Mouse (Mus musculus) hindbrain, embryonic 16.5 days (tissue): ENCODE measurements around the gene Camk2g. TPM values are rescaled to one million over a fixed set of nuclear protein-coding genes. Genes with fewer than 3 reads are reported as not detected.

ENCODE experiments used
- ATAC-seq: fragments of 200-750 bp; cut with Nextera tagmentation; 2 replicates; pipeline ENCODE4 v1.8.0; 2017; ENCODE audit warnings: moderate TSS enrichment, moderate library complexity
- H3K27ac ChIP-seq: fragments of 300-500 bp; sonication (generic); 2 replicates; pipeline ENCODE4 v1.5.1; 2014; ENCODE audit warnings: low read depth, mild to moderate bottlenecking, control low read depth, low read length, moderate library complexity
- H3K27me3 ChIP-seq: fragments of 300-500 bp; sonication (generic); replicated peaks from 2 replicates; pipeline ENCODE4 v1.6.1; 2014; ENCODE audit warnings: low read length; ENCODE audit not compliant: control insufficient read depth, insufficient read depth
- H3K36me3 ChIP-seq: fragments of 300-500 bp; sonication (generic); 2 replicates; pipeline ENCODE4 v1.6.1; 2014; ENCODE audit warnings: mild to moderate bottlenecking, low read length, moderate library complexity, mixed read lengths; ENCODE audit not compliant: control insufficient read depth, insufficient read depth
- H3K4me1 ChIP-seq: fragments of 300-500 bp; sonication (generic); 2 replicates; pipeline ENCODE4 v1.6.1; 2014; ENCODE audit warnings: low read depth, low read length; ENCODE audit not compliant: control insufficient read depth, insufficient read depth
- H3K4me2 ChIP-seq: fragments of 300-500 bp; sonication (generic); 2 replicates; pipeline ENCODE4 v1.6.1; 2014; ENCODE audit warnings: mild to moderate bottlenecking, low read length, control low read depth, moderate library complexity
- H3K4me3 ChIP-seq: fragments of 300-500 bp; sonication (generic); 2 replicates; pipeline ENCODE4 v1.5.1; 2014; ENCODE audit warnings: mild to moderate bottlenecking, low read length, control low read depth, moderate library complexity
- H3K9ac ChIP-seq: fragments of 300-500 bp; sonication (generic); 2 replicates; pipeline ENCODE4 v1.6.1; 2014; ENCODE audit warnings: low read depth, mild to moderate bottlenecking, control low read depth, low read length, moderate library complexity
- H3K9me3 ChIP-seq: fragments of 300-500 bp; sonication (generic); 2 replicates; pipeline ENCODE4 v1.6.1; 2014; ENCODE audit warnings: mild to moderate bottlenecking, low read length, moderate library complexity; ENCODE audit not compliant: control insufficient read depth
- WGBS: fragments of 180-500 bp; shearing (Covaris S2); extraction: QIAGEN DNeasy Blood & Tissue Kit; methylation state at CpG from one replicate; pipeline ENCODE4 v1.1.7; 2014; 5-methylcytosine and 5-hydroxymethylcytosine counted together
- polyA plus RNA-seq: library from polyadenylated mRNA; unstranded; fragments of >200 nt; fragmentation: Nextera tagmentation; extraction: Ambion mirVana; gene quantifications from 2 replicates; pipeline ENCODE4 v1.2.1, GENCODE M21; 2015

Gene Camk2g
- polyA plus RNA-seq, 1 experiment from 2014 or later, result 241 TPM

DNA sequence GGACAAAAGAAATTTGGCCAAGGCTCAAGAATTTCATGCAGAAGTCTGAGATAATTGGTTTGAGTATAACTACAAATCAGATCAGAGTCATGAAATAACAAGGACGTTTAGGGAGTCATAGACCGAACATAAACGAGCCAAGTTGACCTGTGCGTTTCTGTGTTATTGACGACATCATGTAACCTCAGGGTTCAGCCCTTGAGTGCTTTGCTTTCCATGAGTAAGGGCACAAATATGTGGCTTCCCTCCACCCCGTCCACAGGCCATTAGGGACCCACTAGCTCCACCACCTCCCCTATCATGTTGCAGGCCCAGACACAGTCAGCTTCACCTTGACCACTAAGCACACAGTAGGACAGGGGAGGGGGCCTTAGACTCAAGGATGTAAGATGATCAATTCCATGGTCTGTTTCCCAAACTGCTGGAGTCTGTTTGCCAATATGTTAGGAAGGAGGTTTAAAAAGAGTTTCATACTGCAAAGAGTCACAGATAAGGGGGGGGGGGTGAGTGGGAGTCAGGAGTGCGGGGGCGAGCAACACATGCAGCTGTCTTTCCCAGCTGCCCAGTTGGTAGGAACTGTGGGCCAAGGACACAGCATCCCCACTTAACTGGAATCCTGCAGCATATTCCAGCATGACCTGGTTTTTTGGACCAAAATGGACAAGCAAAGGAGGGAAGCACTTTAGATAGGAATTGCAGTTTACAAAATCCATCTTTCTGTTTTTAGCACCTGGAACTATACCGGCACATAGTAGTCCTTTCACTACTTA is 37.4 kb upstream of the Camk2g start:
- H3K4me2 ChIP-seq, result no peak overlapping the region
- H3K36me3 ChIP-seq, result no peaks in the 10 kb centered on the region
- no peak overlapping the region for H3K4me3 ChIP-seq
- H3K4me1 ChIP-seq, result no peaks in the 10 kb centered on the region
- H3K27ac ChIP-seq, result no peak overlapping the region
- H3K9me3 ChIP-seq, result no peaks in the 10 kb centered on the region
- H3K9ac ChIP-seq, result no peak overlapping the region
- no peaks in the 10 kb centered on the region for H3K27me3 ChIP-seq
- no peak for ATAC-seq
- 86% methylated on average over 9 of the region's 9 CpGs for WGBS

DNA sequence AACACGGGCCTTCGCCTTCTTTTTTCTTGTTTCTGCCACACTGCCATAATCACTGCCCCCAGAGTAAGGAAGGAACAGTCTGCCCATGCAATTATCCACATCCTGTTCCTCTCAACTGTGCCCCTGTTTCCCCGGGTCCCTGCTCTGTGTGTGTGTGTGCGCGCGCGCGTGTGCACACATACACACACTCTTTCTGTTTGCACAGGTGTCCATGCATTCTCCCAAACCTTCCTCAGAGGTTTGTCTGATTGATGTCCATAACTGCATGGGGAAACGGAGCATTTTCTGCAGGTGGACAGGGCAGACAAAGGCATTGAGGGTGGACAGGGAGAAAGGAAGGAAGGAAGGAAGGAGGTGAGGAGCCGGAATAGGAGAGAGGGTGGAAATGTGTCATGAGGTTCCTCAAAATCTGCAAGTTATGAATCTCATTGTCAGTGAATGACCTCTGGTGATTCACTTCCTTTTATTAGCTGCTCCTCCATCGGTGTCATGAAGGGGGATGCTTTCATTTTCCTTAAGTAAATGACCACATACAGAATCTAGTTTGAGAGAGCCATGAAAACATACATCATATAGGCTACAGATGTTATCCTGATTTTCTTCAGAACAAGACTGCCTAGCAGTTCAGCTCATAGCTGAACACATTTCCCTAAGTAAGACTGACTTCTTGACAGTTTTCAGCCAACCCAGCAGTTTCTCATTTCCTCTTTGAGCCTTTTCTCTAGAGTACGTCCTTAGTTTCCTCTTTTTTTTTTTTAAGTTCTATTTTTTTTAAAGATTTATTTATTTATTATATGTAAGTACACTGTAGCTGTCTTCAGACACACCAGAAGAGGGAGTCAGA is 35.9 kb upstream of the Camk2g start:
- Histone ChIP-seq H3K27ac (no peak overlapping the region), H3K4me1 (no peaks in the 10 kb centered on the region), H3K9ac (no peak overlapping the region), H3K9me3 (no peaks in the 10 kb centered on the region), H3K36me3 (no peaks in the 10 kb centered on the region), H3K4me2 (no peak overlapping the region), H3K4me3 (no peak overlapping the region), H3K27me3 (no peaks in the 10 kb centered on the region)
- WGBS, result 88% methylated on average over 12 of the region's 12 CpGs
- ATAC-seq, result no peak

DNA sequence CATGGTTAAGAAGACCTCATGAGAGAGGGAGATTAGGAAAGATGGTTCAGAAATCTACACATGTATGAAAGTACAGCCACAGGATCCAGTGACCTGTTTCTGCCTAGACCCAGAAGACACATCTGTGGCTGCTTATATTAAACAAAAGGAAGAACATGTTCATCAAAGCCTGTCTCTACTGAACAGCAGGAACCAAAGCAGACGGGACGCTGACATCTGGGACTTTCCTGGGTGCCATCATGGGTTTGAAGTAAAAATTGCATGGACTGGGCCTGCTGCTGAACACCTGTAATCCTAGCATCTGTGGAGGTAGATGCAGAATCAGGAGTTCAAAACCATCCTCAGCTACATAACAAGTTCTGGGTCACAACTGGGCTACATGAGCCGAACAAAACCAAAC is 34.6 kb upstream of the Camk2g start:
- H3K9ac ChIP-seq, result no peak overlapping the region
- H3K4me3 ChIP-seq, result no peak overlapping the region
- no peaks in the 10 kb centered on the region for H3K9me3 ChIP-seq
- no peaks in the 10 kb centered on the region for H3K4me1 ChIP-seq
- H3K36me3 ChIP-seq, result no peaks in the 10 kb centered on the region
- H3K4me2 ChIP-seq, result no peak overlapping the region
- H3K27ac ChIP-seq, result no peak overlapping the region
- no peak for ATAC-seq
- no peaks in the 10 kb centered on the region for H3K27me3 ChIP-seq
- 87% methylated on average over 3 of the region's 3 CpGs for WGBS

DNA sequence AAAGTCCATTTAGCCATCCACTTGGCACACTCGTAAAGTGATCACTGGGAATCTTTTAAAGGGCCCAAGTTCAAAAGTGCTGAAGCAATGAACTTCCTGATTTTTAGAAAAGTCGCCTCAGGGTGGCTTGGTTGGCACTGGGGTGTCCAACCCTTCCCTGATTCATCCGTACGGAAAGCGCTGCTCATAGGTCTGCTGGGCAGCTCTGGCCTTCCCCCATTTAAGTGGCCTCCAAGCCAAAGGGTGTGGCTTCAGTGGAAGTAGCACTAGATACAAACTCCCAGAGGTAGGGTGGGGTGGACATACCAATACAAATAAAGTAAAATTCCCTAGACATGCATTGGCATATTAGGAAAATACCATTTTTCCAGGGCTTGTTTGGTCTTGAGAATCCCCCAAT is 33.6 kb upstream of the Camk2g start:
- no peaks in the 10 kb centered on the region for H3K27me3 ChIP-seq
- WGBS, result 86% methylated on average over 5 of the region's 5 CpGs
- H3K9ac ChIP-seq, result no peak overlapping the region
- H3K4me2 ChIP-seq, result no peak overlapping the region
- H3K27ac ChIP-seq, result no peak overlapping the region
- H3K9me3 ChIP-seq, result no peaks in the 10 kb centered on the region
- no peak overlapping the region for H3K4me3 ChIP-seq
- H3K36me3 ChIP-seq, result no peaks in the 10 kb centered on the region
- no peak for ATAC-seq
- H3K4me1 ChIP-seq, result no peaks in the 10 kb centered on the region

DNA sequence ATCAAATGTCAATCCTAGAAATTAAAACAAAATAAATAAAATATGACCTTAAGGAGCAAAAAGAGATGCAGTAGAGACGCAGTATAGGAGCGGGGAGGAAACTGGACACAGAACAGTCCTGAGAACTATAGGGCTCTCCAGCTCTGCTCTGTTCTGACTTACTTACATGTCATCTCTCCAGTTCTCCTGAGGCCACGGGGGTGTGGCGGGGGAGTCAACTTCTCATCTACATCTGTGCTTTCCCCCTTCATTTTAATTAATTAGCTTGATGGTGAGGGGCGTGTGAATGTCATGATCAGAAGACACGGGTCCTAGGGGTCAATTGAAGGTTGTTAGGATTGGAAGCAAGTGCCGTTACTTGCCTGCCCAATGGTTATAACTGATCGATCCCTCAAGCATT is 33.2 kb upstream of the Camk2g start:
- no peak for ATAC-seq
- Histone ChIP-seq H3K4me3 (no peak overlapping the region), H3K4me1 (no peaks in the 10 kb centered on the region), H3K27me3 (no peaks in the 10 kb centered on the region), H3K9ac (no peak overlapping the region), H3K36me3 (no peaks in the 10 kb centered on the region), H3K4me2 (no peak overlapping the region), H3K9me3 (no peaks in the 10 kb centered on the region), H3K27ac (no peak overlapping the region)
- 89% methylated on average over 8 of the region's 8 CpGs for WGBS

DNA sequence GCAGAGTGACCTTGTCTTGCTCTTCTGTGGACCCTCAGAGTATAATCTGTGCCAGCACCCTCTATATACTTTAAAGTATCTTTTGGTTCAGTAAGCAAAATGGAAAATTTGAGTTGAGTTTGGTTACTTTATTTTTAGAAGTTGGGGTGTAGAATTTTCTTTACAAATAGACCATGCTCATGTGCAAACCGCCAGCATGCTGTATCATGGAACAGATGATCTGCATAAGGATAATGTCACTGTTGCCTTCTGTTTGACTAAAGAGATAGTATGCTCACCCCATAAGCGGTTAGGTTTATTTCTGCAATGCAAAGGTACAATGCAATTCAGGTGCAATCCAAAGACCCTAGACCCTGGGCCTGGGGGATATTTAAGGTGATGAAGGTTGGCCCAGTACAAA is 31.6 kb upstream of the Camk2g start:
- 89% methylated on average over 2 of the region's 2 CpGs for WGBS
- ATAC-seq, result no peak

DNA sequence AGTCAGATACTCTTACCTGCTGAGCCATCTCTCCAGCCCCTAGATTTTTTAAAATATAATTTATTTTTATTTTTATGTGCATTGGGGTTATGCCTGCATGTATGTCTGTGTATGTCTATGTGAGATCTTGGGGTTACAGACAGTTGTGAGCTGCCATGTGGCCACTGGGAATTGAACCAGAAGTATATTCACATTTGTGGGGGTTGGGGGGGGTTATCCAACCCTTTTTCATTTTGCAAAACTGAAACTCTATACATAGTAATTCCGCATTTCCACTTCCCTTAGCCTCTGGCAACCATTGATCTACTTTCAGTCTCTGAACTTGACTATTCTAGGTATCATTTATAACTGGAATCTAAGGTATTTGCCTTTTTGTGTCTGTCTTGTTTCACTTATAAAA is 30.6 kb upstream of the Camk2g start:
- no peaks in the 10 kb centered on the region for H3K27me3 ChIP-seq
- no peaks in the 10 kb centered on the region for H3K4me1 ChIP-seq
- no peaks in the 10 kb centered on the region for H3K36me3 ChIP-seq
- H3K4me3 ChIP-seq, result no peak overlapping the region
- H3K9ac ChIP-seq, result no peak overlapping the region
- 84% methylated on average over 1 of the region's 1 CpGs for WGBS
- no peak for ATAC-seq
- no peak overlapping the region for H3K4me2 ChIP-seq
- H3K9me3 ChIP-seq, result no peaks in the 10 kb centered on the region
- no peak overlapping the region for H3K27ac ChIP-seq

More for the DNA sequence above, 31.6 kb upstream of the Camk2g start:
- H3K36me3 ChIP-seq, result no peaks in the 10 kb centered on the region
- no peaks in the 10 kb centered on the region for H3K27me3 ChIP-seq
- H3K4me3 ChIP-seq, result no peak overlapping the region
- H3K9ac ChIP-seq, result no peak overlapping the region
- H3K4me1 ChIP-seq, result no peaks in the 10 kb centered on the region
- no peaks in the 10 kb centered on the region for H3K9me3 ChIP-seq
- H3K27ac ChIP-seq, result no peak overlapping the region
- H3K4me2 ChIP-seq, result no peak overlapping the region

DNA sequence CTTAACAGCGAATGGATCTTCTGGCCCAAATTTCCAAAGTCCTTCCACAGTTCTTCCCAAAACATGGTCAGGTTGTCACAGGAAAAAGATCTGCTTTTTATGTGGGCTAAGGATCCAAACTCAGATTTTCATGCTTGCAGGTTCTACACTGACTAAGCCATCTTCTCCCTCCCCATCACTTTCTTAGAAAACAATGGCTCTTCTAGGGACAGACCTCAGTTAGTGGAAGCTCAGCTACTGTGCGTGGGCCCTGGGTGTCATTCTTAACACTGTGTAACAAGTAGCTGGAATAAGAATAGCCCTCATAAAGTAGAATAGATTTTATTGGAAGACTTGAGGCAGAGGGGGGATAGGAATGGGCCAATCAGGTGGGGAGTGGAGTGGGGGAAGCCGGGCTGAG is 21.6 kb upstream of the Camk2g start:
- Histone ChIP-seq H3K4me1 (no peaks in the 10 kb centered on the region), H3K4me2 (no peak overlapping the region), H3K9ac (no peak overlapping the region), H3K36me3 (no peaks in the 10 kb centered on the region), H3K4me3 (no peak overlapping the region), H3K9me3 (no peaks in the 10 kb centered on the region), H3K27me3 (no peaks in the 10 kb centered on the region), H3K27ac (no peak overlapping the region)
- ATAC-seq, result no peak
- 86% methylated on average over 3 of the region's 3 CpGs for WGBS

DNA sequence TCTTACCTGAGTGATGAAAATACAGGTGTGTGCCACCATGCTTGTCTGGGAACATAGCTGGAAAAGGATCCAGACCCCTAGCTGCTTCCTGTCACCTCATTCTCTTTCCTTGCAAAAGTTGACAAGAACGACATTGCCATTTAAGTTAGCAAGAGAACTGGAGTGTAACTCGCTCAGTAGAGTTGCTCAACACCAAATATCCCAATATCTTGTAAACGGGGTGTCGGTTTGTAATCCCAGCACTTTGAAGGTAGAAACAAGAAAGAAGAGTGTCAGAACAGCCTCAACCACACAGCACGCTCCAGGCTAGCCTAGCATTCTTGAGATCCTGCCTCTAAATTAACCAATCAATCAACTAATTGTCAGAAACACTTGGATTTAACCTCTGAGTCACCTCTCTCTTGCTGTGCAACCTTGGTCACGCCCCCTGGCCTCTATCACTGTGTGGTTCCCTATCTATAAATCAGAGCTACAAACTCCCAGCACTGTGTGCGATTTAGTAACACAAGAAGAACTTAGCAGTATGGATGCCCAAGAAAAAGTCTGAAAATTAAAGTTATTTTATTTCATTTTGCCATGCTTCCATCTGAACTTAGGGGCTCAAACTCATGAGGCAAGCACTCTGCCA is 18.0 kb upstream of the Camk2g start:
- H3K27ac ChIP-seq, result no peak overlapping the region
- H3K36me3 ChIP-seq, result no peaks in the 10 kb centered on the region
- H3K4me3 ChIP-seq, result no peak overlapping the region
- no peaks in the 10 kb centered on the region for H3K9me3 ChIP-seq
- H3K4me2 ChIP-seq, result no peak overlapping the region
- 73% methylated on average over 7 of the region's 7 CpGs for WGBS
- no peak overlapping the region for H3K9ac ChIP-seq
- ATAC-seq, result no peak
- no peaks in the 10 kb centered on the region for H3K27me3 ChIP-seq
- H3K4me1 ChIP-seq, result no peaks in the 10 kb centered on the region
